Mouse (Mus musculus) cerebellum, adult 2 months (tissue): ENCODE results near the gene Thap12.

Experiments
- CTCF ChIP-seq: fragments of 200-500 bp; IDR thresholded peaks from 2 replicates; pipeline ENCODE4 v1.5.1; 2011; ENCODE audit warnings: low read depth, mild to moderate bottlenecking, control low read depth, low read length, moderate library complexity, borderline replicate concordance; ENCODE audit not compliant: insufficient read depth
- POLR2A ChIP-seq: fragments of 200-500 bp; IDR thresholded peaks from 2 replicates; pipeline ENCODE4 v1.6.1; 2011; ENCODE audit warnings: low read length, control low read depth, borderline replicate concordance; ENCODE audit not compliant: insufficient read depth

DNA sequence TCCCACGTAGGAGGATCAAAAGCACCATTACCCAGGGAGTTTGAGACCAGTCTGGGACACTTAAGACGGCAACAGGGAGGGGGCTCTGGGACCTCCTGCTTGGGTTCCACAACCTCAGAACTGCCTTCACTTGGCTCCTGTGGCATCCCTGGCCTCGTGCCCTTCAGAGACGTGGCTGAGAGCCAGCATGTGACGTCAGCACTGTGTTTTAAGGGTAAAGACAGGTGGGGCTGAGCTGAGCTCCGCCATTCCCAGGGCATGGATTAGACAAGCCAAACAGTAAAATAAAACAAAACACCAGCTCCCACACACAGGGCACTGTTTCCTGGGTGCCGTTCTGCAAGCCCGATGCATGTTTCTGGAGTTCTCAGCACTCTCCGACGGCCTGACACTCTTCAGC lies 47.5 kb downstream of the Thap12 start:
- TF ChIP-seq CTCF: no peak
- TF ChIP-seq POLR2A: no peak
